Mouse (Mus musculus) heart, postnatal 10 days (tissue): ENCODE measurements around the gene Ar. TPM values are rescaled to one million over a fixed set of nuclear protein-coding genes. Genes with fewer than 3 reads are reported as not detected.

Experiments
- DNase-seq, 2 experiments: peaks; one replicate each; pipeline ENCODE4 v3.0.0; 2021
- intact Hi-C: fragments of 180-260 bp; cut with DNase I; formaldehyde crosslinking; loops from one replicate; pipeline ENCODE4 v1.15.1; 2025
- total RNA-seq, 2 experiments: library from RNA; stranded (reverse); gene quantifications; 2 replicates each; pipeline ENCODE4 v1.2.3; 2021

Ar gene
- 1 to 10 TPM; 1.6 to 2.1 TPM for total RNA-seq

- intact Hi-C loops: loop anchor here (5.0 kb wide), 1 partner anchor 234 kb away; no protein-coding TSS in a partner anchor
- peak; percentile 25 to 32 for DNase-seq
Measured at GRCm38 (mm10) chrX:98148531-98149342, at the start of gene Ar. Gene Ar, plus strand, starts transcription at chrX:98148769.

DNA sequence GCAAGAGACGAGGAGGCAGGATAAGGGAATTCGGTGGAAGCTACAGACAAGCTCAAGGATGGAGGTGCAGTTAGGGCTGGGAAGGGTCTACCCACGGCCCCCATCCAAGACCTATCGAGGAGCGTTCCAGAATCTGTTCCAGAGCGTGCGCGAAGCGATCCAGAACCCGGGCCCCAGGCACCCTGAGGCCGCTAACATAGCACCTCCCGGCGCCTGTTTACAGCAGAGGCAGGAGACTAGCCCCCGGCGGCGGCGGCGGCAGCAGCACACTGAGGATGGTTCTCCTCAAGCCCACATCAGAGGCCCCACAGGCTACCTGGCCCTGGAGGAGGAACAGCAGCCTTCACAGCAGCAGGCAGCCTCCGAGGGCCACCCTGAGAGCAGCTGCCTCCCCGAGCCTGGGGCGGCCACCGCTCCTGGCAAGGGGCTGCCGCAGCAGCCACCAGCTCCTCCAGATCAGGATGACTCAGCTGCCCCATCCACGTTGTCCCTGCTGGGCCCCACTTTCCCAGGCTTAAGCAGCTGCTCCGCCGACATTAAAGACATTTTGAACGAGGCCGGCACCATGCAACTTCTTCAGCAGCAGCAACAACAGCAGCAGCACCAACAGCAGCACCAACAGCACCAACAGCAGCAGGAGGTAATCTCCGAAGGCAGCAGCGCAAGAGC lies 1.3 kb downstream of the Ar start:
- intact Hi-C loops: loop anchor here (5.0 kb wide), 1 partner anchor 232 kb away; no protein-coding TSS in a partner anchor
- DNase-seq: peak; percentile 6 to 11

GRCm38 (mm10) chrX:98150393-98151119 lies 2.0 kb downstream of the Ar start:
- intact Hi-C loops: no loop called here
- DNase-seq: peak; percentile 2 to 3

GRCm38 (mm10) chrX:98189759-98190158 lies 41.2 kb downstream of the Ar start:
- DNase-seq: no peak
- intact Hi-C loops: no loop called here

GRCm38 (mm10) chrX:98205766-98206165 lies 57.2 kb downstream of the Ar start:
- peak in 1 of 2 experiments; percentile 0 for DNase-seq
- intact Hi-C loops: no loop called here

- intact Hi-C loops: no loop called here
Measured at GRCm38 (mm10) chrX:98207166-98207565, 58.6 kb downstream of the Ar start.

DNA sequence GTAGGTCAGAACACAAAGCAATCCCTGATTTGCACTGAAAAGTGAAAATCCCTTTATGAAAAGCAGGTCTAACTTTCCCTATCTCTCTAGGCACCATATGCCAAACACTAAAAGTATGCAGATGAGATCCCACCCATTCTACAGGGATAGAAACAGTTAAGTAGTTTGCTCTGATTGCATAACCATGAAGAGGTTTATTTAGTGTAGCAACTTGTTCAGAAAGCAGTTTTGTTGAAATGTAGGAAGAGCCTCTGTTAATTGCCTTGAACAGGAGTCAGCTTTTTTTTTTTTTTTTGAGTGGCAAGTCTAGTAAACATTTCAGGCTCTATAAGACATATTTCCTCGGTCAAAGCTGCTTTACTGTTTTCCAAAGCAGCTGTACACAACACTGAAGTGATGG lies 67.5 kb downstream of the Ar start:
- no peak for DNase-seq
- intact Hi-C loops: no loop called here

More at GRCm38 (mm10) chrX:98207166-98207565, 58.6 kb downstream of the Ar start:
- no peak for DNase-seq

DNA sequence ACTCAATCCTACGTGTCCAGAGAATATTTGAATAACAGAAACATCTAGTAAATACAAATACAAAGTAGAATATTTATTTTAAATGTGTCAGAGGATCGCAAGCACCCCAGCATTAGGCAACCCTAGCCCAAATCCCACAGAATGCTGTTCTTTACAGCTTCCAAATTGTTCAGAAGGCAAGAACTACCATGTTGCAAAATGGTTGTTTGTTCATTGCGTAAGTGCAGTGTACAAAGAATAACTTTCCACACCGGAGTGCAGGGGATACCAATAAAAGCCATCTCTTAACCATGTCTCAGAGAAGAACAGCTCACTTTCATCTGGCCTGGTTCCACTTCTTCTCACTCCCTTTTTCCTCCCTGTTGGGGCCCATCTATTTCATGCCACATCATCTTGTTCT lies 90.4 kb downstream of the Ar start:
- intact Hi-C loops: no loop called here
- no peak for DNase-seq

DNA sequence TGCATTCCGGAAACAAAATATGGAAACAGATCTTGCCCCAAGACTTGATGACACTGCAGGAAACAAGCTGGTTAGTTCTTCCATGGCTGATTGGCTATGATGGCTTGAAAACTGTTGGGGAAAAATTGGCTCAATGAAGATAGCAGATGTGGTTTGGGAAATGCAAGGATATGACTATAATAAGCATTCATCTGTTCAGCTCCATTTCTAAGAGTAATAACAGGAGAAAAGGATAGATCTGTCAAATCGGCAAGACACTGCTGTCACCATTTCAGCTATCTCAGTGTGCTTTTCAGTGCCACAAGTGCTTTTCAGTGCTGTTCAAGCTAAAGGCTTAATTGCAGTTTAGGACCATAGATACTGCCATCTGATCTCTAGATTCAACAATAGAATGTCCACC lies 96.5 kb downstream of the Ar start:
- no peak for DNase-seq
- intact Hi-C loops: no loop called here

DNA sequence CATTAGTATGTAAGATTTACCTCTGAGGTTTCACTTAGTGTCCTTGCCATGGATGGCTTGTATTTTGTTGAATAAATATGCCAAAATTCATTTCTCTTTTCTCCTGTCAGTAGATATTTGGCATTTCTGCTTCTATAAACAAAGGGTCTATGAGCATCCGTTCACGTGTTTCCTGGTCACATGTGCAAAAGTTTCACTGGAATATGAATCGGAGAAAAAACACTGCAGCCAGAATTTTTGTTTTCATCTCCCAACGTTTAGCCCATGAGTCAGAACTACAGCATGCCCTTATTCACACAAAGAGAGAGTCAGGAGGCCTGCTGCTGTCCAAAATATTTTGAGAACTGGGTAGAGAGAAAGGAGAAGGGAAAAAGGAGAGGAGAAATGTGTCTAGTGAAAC lies 99.8 kb downstream of the Ar start:
- no peak for DNase-seq
- intact Hi-C loops: no loop called here

DNA sequence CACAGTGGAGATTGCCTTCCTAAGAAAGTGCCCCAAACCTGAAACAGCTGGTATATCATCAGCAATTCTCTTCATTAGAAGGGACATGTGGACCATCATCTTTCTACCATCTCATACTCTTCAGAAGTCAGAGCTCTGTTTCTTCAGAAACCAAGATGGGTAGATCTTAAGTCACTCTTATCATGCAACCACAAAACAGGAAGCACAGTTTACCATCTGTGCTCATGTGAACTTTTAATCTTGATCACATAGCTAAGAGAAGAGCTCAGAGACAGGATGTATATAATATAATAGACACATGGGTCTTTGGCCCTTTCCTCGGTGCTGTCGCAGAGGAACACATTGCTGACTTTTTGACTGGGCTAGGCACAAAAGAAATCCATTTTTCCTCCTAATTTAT lies 111.1 kb downstream of the Ar start:
- intact Hi-C loops: no loop called here
- no peak for DNase-seq

GRCm38 (mm10) chrX:98265755-98266154 lies 117.2 kb downstream of the Ar start:
- no peak for DNase-seq
- intact Hi-C loops: no loop called here

GRCm38 (mm10) chrX:98271361-98271760 lies 122.8 kb downstream of the Ar start:
- DNase-seq: no peak
- intact Hi-C loops: no loop called here

GRCm38 (mm10) chrX:98291763-98292162 lies 143.2 kb downstream of the Ar start:
- intact Hi-C loops: no loop called here
- no peak for DNase-seq

DNA sequence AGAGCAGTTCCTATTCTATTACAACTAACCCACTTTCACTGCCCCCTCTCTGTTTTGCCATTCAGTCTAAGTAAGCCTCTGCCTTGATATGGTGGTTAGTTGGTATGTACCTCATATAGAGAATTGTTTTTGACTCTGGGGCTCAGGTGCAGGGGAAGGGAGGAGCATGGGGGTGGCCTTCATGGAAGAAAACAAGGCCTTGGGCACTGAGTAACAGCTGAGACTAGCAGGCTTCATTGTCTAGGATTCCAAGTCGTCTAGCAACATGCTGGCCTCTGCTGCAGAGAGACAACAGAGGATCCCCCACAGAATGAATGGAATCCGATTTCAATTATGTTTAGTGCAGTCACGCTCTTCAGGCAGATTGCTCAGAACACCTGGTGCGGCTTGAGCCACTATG lies 152.1 kb downstream of the Ar start:
- intact Hi-C loops: no loop called here
- DNase-seq: no peak

GRCm38 (mm10) chrX:98301924-98302323 lies 153.4 kb downstream of the Ar start:
- no peak for DNase-seq
- intact Hi-C loops: no loop called here

- intact Hi-C loops: no loop called here
- DNase-seq: no peak
Measured at GRCm38 (mm10) chrX:98315961-98316360, 167.4 kb downstream of the Ar start.

- DNase-seq: no peak
- intact Hi-C loops: no loop called here
Measured at GRCm38 (mm10) chrX:98317483-98317882, 168.9 kb downstream of the Ar start.

- intact Hi-C loops: no loop called here
- DNase-seq: peak in 1 of 2 experiments; percentile 30
Measured at GRCm38 (mm10) chrX:98323105-98323504, 174.5 kb downstream of the Ar start.

GRCm38 (mm10) chrX:98347481-98347880 lies 198.9 kb downstream of the Ar start:
- intact Hi-C loops: no loop called here
- no peak for DNase-seq

GRCm38 (mm10) chrX:98348036-98348435 lies 199.5 kb downstream of the Ar start:
- DNase-seq: peak; percentile 66 to 67
- intact Hi-C loops: no loop called here
